Mouse (Mus musculus) MEL (cell line): ENCODE measurements around the gene Poldip3.

ENCODE experiments used
- BHLHE40 ChIP-seq: IDR thresholded peaks from 2 replicates; pipeline ENCODE4 v1.6.1; 2012; ENCODE audit warnings: low read depth, mild to moderate bottlenecking, inconsistent platforms, low read length, improper control_type of control experiment, borderline replicate concordance
- CTCF ChIP-seq, 3 experiments: IDR thresholded peaks in 2 of 3; conservative IDR thresholded peaks in 1 of 3; 2 replicates each; pipeline ENCODE4 v1.5.1; 2011 to 2012; ENCODE audit warnings: low read length in 3 of 3, low read depth in 2 of 3, mild to moderate bottlenecking in 2 of 3, improper control_type of control experiment in 1 of 3, inconsistent platforms in 1 of 3, mixed read lengths in 1 of 3, moderate library complexity in 1 of 3; ENCODE audit not compliant: control insufficient read depth in 1 of 3, insufficient read depth in 1 of 3, poor library complexity in 1 of 3, severe bottlenecking in 1 of 3
- GATA1 ChIP-seq: IDR thresholded peaks from 2 replicates; pipeline ENCODE4 v1.6.1; 2011; ENCODE audit warnings: low read depth, low read length, improper control_type of control experiment
- HCFC1 ChIP-seq: IDR thresholded peaks from 2 replicates; pipeline ENCODE4 v1.6.1; 2012; ENCODE audit warnings: low read depth, mild to moderate bottlenecking, inconsistent platforms, low read length, improper control_type of control experiment, moderate library complexity
- RCOR1 ChIP-seq: IDR thresholded peaks from 2 replicates; pipeline ENCODE4 v1.6.1; 2012; ENCODE audit warnings: low read depth, mild to moderate bottlenecking, inconsistent platforms, low read length, improper control_type of control experiment
- USF1 ChIP-seq: IDR thresholded peaks from 2 replicates; pipeline ENCODE4 v1.6.1; 2014; ENCODE audit warnings: low read depth, mild to moderate bottlenecking, inconsistent platforms, low read length, improper control_type of control experiment, moderate library complexity

DNA sequence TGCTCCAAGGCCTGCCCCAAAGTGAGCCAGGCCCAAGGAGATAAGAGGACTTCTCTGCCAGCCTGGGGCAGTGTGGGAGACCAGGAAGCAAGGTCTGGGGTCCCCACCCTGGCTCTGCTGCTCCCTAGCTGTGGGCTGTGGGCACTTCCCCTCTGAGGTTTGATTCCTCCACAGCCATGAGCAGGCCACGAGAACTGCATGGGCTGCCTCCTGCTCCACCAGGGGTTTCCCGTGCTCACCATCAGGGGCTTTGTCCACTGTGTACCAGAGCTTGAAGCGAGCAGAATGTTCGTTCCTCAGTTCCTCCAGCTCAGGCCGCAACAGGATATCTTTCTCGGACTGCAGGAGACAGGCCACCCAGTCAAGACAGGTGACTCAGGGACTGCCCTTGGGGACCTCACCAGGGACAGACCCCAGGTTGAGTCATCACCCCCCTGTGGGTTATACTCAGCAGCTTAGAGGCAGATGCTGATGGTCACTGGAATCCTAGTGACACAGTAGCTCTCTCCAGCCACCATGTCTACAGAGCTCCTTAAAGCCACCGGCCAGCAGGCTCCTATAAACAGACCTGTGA lies 9.5 kb upstream of the Poldip3 start:
- TF ChIP-seq CTCF (IDR thresholded peaks at IDR 0.05 in 2 of 3, conservative IDR thresholded peaks at IDR 0.05 in 1 of 3; ENCODE audit: control insufficient read depth in 1 of 3, insufficient read depth in 1 of 3, low read depth in 2 of 3, low read length in 3 of 3, poor library complexity in 1 of 3, severe bottlenecking in 1 of 3) (no peak), HCFC1 (no peak), USF1 (no peak), RCOR1 (no peak), GATA1 (no peak), BHLHE40 (no peak)
